ENCODE assay signal across 8 mouse cellular contexts in the genomic region with DNA sequence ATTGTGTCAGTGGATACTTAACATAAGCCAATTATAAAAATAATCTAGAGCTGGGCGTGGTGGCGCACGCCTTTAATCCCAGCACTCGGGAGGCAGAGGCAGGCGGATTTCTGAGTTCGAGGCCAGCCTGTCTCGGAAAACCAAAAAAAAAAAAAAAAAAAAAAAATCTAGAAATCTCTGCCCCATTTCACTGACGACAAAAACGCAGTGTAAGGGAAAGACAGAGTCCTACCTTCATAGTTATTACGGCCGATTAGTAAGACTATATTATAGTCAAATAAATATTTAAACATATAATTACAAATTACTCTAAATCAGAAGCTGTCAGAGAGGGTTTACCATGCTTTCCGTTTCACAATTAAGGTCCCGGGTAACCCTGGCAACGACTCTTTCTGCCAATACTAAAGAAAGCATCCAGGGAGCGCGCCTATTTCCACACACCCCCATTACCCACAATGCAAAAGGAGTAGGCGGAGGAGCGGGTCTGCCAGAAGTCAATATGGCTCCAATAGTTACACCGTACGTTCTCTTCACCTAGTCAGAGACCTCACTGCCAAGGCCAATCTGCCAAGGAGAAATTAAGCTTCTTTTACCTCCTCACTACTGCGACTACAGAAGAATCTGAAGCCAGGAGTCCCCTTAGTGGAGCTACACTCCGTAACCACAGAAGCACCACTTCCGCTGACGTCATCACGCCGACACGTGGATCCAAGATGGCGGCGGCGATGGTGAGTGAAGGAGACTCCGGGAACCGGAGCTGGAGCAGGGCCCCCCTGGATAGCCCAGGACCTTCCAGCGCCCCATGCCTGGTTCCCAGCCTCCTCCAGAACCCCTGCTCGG. TPM values are rescaled to one million over a fixed set of nuclear protein-coding genes. Genes with fewer than 3 reads are reported as not detected.
DNase-seq lines count a peak whose midpoint lies in the region; ATAC-seq lines count a peak whose summit lies in the region.

Tm9sf4 (plus strand) TSS at position 460 of the 840 bp plus-strand sequence.

- peak; percentile 94 for DNase-seq in CD4-positive, CD25-positive, alpha-beta regulatory T cell, adult 2 months (ENCODE audit: low read depth, low spot score)
- DNase-seq in fat pad, adult 2 months (ENCODE audit: extremely low read depth, low read depth, low spot score): peak; percentile 31
- DNase-seq in kidney, postnatal 10 days: peak; percentile 95
- DNase-seq in natural killer cell, adult 2 months (ENCODE audit: low spot score in 2 of 2): peak; percentile 91

- H3K9ac ChIP-seq in heart, embryonic 13.5 days: peak within 1 kb of the TSS; percentile 96
- peak within 1 kb of the TSS; percentile 83 for H3K9ac ChIP-seq in liver, embryonic 12.5 days
- peak within 1 kb of the TSS; percentile 80 for H3K9ac ChIP-seq in stomach, embryonic 15.5 days

- H3K27me3 ChIP-seq in heart, embryonic 13.5 days (replicated peaks): no peaks in the 10 kb centered on the region
- H3K27me3 ChIP-seq in liver, embryonic 12.5 days (replicated peaks): no peaks in the 10 kb centered on the region
- H3K27me3 ChIP-seq in stomach, embryonic 15.5 days (replicated peaks): no peaks in the 10 kb centered on the region

- WGBS in heart, embryonic 13.5 days: 9% methylated on average over 34 of the region's 34 CpGs
- WGBS in liver, embryonic 12.5 days (ENCODE audit: insufficient replicate concordance): 8% methylated on average over 34 of the region's 34 CpGs
- WGBS in stomach, embryonic 15.5 days: 9% methylated on average over 34 of the region's 34 CpGs

- H3K36me3 ChIP-seq in heart, embryonic 13.5 days: peaks cover 15% of the 10 kb centered on the region
- peaks cover 17% of the 10 kb centered on the region for H3K36me3 ChIP-seq in liver, embryonic 12.5 days
- no peaks in the 10 kb centered on the region for H3K36me3 ChIP-seq in stomach, embryonic 15.5 days

- H3K4me3 ChIP-seq in brown adipose tissue, adult 24 weeks (ENCODE audit: insufficient read depth, low read depth, low read length): peak within 1 kb of the TSS; percentile 68
- peak within 1 kb of the TSS; percentile 88 for H3K4me3 ChIP-seq in heart, embryonic 13.5 days
- peak within 1 kb of the TSS; percentile 76 for H3K4me3 ChIP-seq in liver, embryonic 12.5 days
- H3K4me3 ChIP-seq in stomach, embryonic 15.5 days (replicated peaks): peak within 1 kb of the TSS; percentile 82

- H3K4me2 ChIP-seq in heart, embryonic 13.5 days: peak within 1 kb of the TSS; percentile 96
- peak within 1 kb of the TSS; percentile 92 for H3K4me2 ChIP-seq in liver, embryonic 12.5 days
- H3K4me2 ChIP-seq in stomach, embryonic 15.5 days: peak within 1 kb of the TSS; percentile 96

- peaks cover 5% of the 10 kb centered on the region for H3K4me1 ChIP-seq in brown adipose tissue, adult 24 weeks (ENCODE audit: control insufficient read depth, insufficient read depth, insufficient read length, low read length)
- peaks cover 14% of the 10 kb centered on the region for H3K4me1 ChIP-seq in heart, embryonic 13.5 days
- peaks cover 33% of the 10 kb centered on the region for H3K4me1 ChIP-seq in liver, embryonic 12.5 days
- H3K4me1 ChIP-seq in stomach, embryonic 15.5 days: 0 out of 2 replicates have a peak, but pooled peaks cover 13% of the 10 kb centered on the region

- peak within 1 kb of the TSS; percentile 99 for H3K27ac ChIP-seq in brown adipose tissue, adult 24 weeks (replicated peaks; ENCODE audit: low read depth, low read length)
- peak within 1 kb of the TSS; percentile 95 for H3K27ac ChIP-seq in heart, embryonic 13.5 days (replicated peaks)
- H3K27ac ChIP-seq in liver, embryonic 12.5 days: peak within 1 kb of the TSS; percentile 82
- H3K27ac ChIP-seq in stomach, embryonic 15.5 days: peak within 1 kb of the TSS; percentile 90

- peak; percentile 83 for ATAC-seq in heart, embryonic 13.5 days (ENCODE audit: extremely low read depth, insufficient number of reproducible peaks, low FRiP score, low TSS enrichment)
- ATAC-seq in liver, embryonic 12.5 days: peak; percentile 88
- ATAC-seq in stomach, embryonic 15.5 days (ENCODE audit: insufficient read depth, low FRiP score, low read depth): peak; percentile 89

- no peaks in the 10 kb centered on the region for H3K9me3 ChIP-seq in heart, embryonic 13.5 days
- no peaks in the 10 kb centered on the region for H3K9me3 ChIP-seq in liver, embryonic 12.5 days (replicated peaks)
- no peaks in the 10 kb centered on the region for H3K9me3 ChIP-seq in stomach, embryonic 15.5 days

RNA-seq across cellular contexts. Expression of gene Tm9sf4, which starts in this region (rescaled TPM):
- 28.8 and 36.9 TPM in 2 replicates for polyA plus RNA-seq in brown adipose tissue, adult 24 weeks (2012; ENCODE audit: insufficient read depth, insufficient read length, missing spikeins)
- polyA plus RNA-seq in heart, embryonic 13.5 days (2015; fragmentation: Nextera tagmentation; extraction: Ambion mirVana): 59.0 and 63.0 TPM in 2 replicates
- polyA plus RNA-seq in liver, embryonic 12.5 days (2016; fragmentation: Nextera tagmentation; extraction: Ambion mirVana): 43.4 and 44.8 TPM in 2 replicates
- polyA plus RNA-seq in stomach, embryonic 15.5 days (2015; fragmentation: Nextera tagmentation; extraction: Ambion mirVana): 80.5 and 85.6 TPM in 2 replicates

Comparison
In these comparisons a context has a peak if more than half of its experiments do, and no peak if none do; other contexts are left out.
1. Peak in every context shown above with its lines: DNase-seq, ATAC-seq, H3K4me3 ChIP-seq and H3K27ac ChIP-seq.
2. DNase-seq: peak in every context shown above with its lines; median percentile 95 in kidney, postnatal 10 days; 94 in CD4-positive, CD25-positive, alpha-beta regulatory T cell, adult 2 months; 91 in natural killer cell, adult 2 months; 31 in fat pad, adult 2 months.